Mouse (Mus musculus): ENCODE results near the gene Hoxd4. TPM values are rescaled to one million over a fixed set of nuclear protein-coding genes. Genes with fewer than 3 reads are reported as not detected.

The Hoxd4 gene
- polyA plus RNA-seq, 1 experiment from 2014 or later: 0.39 TPM

DNA sequence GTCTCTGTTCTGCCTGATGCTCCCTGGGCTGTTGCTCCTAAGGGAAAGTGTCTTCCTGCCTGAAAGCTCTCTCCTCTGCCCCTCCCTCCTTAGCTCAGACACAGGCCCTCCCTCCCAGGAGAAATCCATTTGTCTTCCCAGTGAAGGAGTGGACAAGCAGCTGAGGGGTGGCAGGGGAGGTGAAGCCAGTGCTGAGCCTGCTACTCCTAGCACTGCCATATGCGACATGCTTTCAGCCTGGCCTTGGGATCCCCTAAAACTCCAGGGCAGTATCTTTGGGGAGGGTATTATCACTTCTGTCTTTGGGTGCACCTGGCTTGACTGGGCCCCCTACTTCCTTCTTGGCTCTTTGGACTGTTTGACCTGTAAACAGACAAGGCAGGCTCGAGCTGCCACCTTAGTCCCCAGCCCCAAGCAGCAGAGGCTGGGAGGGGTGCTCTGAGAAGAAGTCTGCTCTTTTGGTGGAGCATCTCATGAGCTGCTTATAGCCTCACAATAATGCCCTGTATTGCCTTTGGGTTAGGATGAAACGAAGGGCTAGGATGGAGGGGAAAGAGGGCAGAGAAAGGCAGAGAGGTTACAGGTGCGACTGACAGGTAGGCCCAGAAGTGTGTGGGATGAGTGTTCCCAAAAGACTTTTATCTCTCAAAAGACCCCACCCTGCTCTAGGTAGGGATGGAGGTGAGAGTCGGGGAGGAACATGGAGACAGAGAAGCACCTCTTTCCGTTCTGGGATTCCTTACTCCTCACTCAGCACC lies 34.0 kb downstream of the Hoxd4 start:
- 13% methylated on average over 6 of the region's 6 CpGs for WGBS
- no peak for ATAC-seq (ENCODE audit: insufficient read depth, low FRiP score)
- Histone ChIP-seq H3K36me3 (ENCODE audit: control insufficient read depth, insufficient read depth, low read length) (no peaks in the 10 kb centered on the region), H3K4me1 (ENCODE audit: control insufficient read depth, insufficient read depth, low read length) (0 out of 2 replicates have a peak, but pooled peaks cover 3% of the 10 kb centered on the region), H3K4me2 (ENCODE audit: low read depth, low read length) (no peak overlapping the region), H3K4me3 (replicated peaks; ENCODE audit: low read length) (peak overlapping the region; percentile 9; the same call in 1 of the 2 replicates), H3K27me3 (ENCODE audit: control insufficient read depth, insufficient read depth, low read length) (peaks cover 90% of the 10 kb centered on the region), H3K27ac (ENCODE audit: low read length) (no peak overlapping the region), H3K9me3 (replicated peaks; ENCODE audit: control insufficient read depth, low read length) (no peaks in the 10 kb centered on the region), H3K9ac (ENCODE audit: low read length) (no peak overlapping the region)

DNA sequence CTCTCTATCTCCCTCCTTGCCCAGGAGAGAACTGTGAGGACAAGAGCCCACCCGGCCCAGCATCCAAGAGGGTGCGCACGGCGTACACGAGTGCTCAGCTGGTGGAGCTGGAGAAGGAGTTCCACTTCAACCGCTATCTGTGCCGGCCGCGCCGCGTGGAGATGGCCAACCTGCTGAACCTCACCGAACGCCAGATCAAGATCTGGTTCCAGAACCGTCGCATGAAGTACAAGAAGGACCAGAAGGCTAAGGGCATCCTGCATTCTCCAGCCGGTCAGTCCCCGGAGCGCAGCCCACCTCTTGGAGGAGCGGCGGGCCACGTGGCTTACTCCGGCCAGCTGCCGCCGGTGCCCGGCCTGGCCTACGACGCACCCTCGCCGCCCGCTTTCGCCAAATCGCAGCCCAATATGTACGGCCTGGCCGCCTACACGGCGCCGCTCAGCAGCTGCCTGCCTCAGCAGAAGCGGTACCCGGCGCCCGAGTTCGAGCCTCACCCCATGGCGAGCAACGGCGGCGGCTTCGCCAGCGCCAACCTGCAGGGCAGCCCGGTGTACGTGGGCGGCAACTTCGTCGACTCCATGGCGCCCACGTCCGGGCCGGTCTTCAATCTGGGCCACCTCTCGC lies 34.7 kb downstream of the Hoxd4 start:
- H3K36me3 ChIP-seq (ENCODE audit: control insufficient read depth, insufficient read depth, low read length): no peaks in the 10 kb centered on the region
- 0 out of 2 replicates have a peak, but pooled peaks cover 3% of the 10 kb centered on the region for H3K4me1 ChIP-seq (ENCODE audit: control insufficient read depth, insufficient read depth, low read length)
- H3K27ac ChIP-seq (ENCODE audit: low read length): no peak overlapping the region
- H3K27me3 ChIP-seq (ENCODE audit: control insufficient read depth, insufficient read depth, low read length): peaks cover 90% of the 10 kb centered on the region
- peak overlapping the region; percentile 21 for H3K4me2 ChIP-seq (ENCODE audit: low read depth, low read length)
- WGBS: 3% methylated on average over 58 of the region's 58 CpGs
- ATAC-seq (ENCODE audit: insufficient read depth, low FRiP score): no peak
- peak overlapping the region; percentile 9; the same call in 1 of the 2 replicates for H3K4me3 ChIP-seq (replicated peaks; ENCODE audit: low read length)
- peak overlapping the region; percentile 36; the same call in 1 of the 2 replicates for H3K9ac ChIP-seq (ENCODE audit: low read length)
- no peaks in the 10 kb centered on the region for H3K9me3 ChIP-seq (replicated peaks; ENCODE audit: control insufficient read depth, low read length)

DNA sequence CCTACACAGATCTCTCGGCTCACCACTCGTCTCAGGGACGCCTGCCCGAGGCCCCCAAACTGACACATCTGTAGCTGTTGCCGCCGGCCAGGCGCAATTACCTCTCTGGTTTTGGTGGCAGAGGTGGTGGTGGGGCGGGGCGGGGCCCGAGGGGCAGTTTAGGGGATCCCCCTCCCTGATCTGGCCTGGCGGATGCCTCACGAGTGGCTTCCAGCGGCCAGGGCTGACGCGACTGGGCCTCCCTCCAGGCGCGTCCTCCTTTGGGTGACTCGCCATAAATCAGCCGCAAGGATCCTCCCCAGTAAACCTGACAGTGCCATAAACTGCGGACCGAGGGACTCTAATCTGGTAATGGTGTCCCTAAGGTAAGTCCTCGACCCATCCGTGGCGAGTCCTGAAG lies 35.3 kb downstream of the Hoxd4 start:
- ATAC-seq (ENCODE audit: insufficient read depth, low FRiP score): no peak
- Histone ChIP-seq H3K9me3 (replicated peaks; ENCODE audit: control insufficient read depth, low read length) (no peaks in the 10 kb centered on the region), H3K27ac (ENCODE audit: low read length) (no peak overlapping the region), H3K36me3 (ENCODE audit: control insufficient read depth, insufficient read depth, low read length) (no peaks in the 10 kb centered on the region), H3K4me2 (ENCODE audit: low read depth, low read length) (no peak overlapping the region), H3K9ac (ENCODE audit: low read length) (peak overlapping the region; percentile 36; the same call in 1 of the 2 replicates), H3K27me3 (ENCODE audit: control insufficient read depth, insufficient read depth, low read length) (peaks cover 90% of the 10 kb centered on the region), H3K4me1 (ENCODE audit: control insufficient read depth, insufficient read depth, low read length) (0 out of 2 replicates have a peak, but pooled peaks cover 3% of the 10 kb centered on the region), H3K4me3 (replicated peaks; ENCODE audit: low read length) (peak overlapping the region; percentile 9; the same call in 1 of the 2 replicates)
- 9% methylated on average over 24 of the region's 24 CpGs for WGBS

DNA sequence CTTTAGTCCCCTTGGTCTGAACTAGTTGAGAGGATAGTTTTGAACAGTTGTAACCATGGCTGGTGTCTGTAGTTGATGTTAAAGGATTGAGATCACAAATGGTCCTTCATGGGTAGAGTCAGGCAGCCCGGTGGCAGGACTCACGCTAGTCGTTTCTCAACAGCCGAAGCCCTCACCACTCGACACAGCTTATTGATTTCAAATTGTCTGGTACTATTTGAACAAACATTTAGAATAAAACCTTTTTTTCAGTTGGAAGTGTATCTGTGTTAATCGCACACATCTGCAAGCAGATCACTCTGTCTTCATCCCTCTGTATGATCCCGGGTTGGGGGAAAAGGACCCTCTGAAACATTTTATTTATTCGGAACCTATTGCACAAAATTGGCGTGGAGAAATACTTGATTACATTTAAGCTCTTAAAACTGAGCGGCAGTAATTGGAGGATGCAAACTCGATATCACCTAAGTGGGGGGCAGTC lies 36.0 kb downstream of the Hoxd4 start:
- H3K27ac ChIP-seq (ENCODE audit: low read length): no peak overlapping the region
- no peaks in the 10 kb centered on the region for H3K9me3 ChIP-seq (replicated peaks; ENCODE audit: control insufficient read depth, low read length)
- H3K27me3 ChIP-seq (ENCODE audit: control insufficient read depth, insufficient read depth, low read length): peaks cover 94% of the 10 kb centered on the region
- no peak overlapping the region for H3K4me2 ChIP-seq (ENCODE audit: low read depth, low read length)
- H3K9ac ChIP-seq (ENCODE audit: low read length): no peak overlapping the region
- 22% methylated on average over 11 of the region's 11 CpGs for WGBS
- H3K4me1 ChIP-seq (ENCODE audit: control insufficient read depth, insufficient read depth, low read length): peaks cover 5% of the 10 kb centered on the region; the same call in 1 of the 2 replicates
- no peak for ATAC-seq (ENCODE audit: insufficient read depth, low FRiP score)
- no peaks in the 10 kb centered on the region for H3K36me3 ChIP-seq (ENCODE audit: control insufficient read depth, insufficient read depth, low read length)
- H3K4me3 ChIP-seq (replicated peaks; ENCODE audit: low read length): 0 out of 2 replicates have a peak overlapping the region, but pooled peaks have one; percentile 5

DNA sequence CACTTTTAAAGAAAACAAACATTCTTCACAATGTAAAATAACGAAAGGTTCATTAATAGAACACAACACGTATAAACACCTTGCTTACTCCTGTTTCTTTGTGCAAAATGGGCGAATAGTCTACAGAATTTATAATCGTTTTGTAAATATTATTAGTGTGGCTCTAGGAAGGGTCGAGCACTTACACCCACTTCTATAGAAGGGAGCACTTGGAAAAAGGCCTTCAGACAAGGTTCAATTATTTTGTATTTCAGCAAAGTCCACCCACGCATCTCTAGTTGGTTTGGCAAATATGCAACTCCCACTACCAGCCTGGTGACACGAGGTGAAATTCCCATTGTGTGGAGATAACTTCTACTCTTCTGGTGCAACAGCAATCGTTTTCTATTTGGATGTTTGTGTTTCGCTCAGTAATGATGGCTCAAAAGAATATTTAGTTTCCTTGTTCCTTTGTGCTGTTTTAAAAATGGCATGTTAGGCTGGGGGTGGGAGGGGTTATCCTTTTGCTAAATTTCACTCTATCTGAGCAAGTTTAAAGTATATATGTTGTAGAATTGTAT lies 36.8 kb downstream of the Hoxd4 start:
- Histone ChIP-seq H3K4me1 (ENCODE audit: control insufficient read depth, insufficient read depth, low read length) (peaks cover 10% of the 10 kb centered on the region; the same call in 1 of the 2 replicates), H3K27ac (ENCODE audit: low read length) (no peak overlapping the region), H3K36me3 (ENCODE audit: control insufficient read depth, insufficient read depth, low read length) (no peaks in the 10 kb centered on the region), H3K4me2 (ENCODE audit: low read depth, low read length) (no peak overlapping the region), H3K27me3 (ENCODE audit: control insufficient read depth, insufficient read depth, low read length) (peaks cover 96% of the 10 kb centered on the region), H3K9ac (ENCODE audit: low read length) (no peak overlapping the region), H3K9me3 (replicated peaks; ENCODE audit: control insufficient read depth, low read length) (no peaks in the 10 kb centered on the region), H3K4me3 (replicated peaks; ENCODE audit: low read length) (no peak overlapping the region)
- ATAC-seq (ENCODE audit: insufficient read depth, low FRiP score): no peak
- WGBS: 18% methylated on average over 9 of the region's 9 CpGs

DNA sequence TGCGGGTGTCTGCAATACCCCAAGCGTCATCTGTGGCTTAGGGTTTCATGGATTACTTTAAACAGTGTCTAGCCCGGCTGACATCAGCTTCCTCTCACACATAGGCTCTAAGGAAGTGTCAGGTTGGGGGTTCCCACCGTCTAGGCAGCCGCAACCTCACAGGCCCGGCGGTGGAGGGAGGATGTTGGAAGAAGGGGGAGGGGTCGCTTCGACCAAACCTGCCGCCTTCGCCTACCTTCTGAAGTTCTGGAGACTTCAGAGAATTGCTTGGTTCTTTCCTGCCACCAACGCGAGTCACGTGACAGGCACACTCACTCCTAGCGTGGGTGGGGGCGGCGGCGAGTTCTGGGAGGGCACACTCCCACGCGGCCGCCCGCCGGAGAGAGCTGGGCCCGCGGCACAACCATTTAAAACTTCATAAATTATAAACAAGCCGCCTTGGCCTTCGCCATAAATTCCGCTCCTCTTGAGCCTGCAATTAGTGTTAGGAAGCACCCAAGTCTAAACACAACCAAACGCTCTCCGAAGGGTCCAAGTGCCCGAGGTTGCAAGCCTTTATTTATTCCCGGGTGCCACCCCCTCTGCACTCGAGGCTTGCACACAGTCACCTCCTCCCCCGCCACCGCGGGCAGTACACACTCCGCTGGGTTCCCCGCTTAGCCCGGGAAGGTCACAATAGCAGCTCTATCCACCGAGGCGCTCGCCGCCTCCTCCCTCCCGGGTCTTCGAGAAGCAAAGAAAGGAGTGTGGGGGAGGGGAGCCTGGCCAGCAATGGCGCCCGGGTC lies 37.8 kb downstream of the Hoxd4 start:
- Histone ChIP-seq H3K4me3 (replicated peaks; ENCODE audit: low read length) (peak overlapping the region; percentile 29), H3K27me3 (ENCODE audit: control insufficient read depth, insufficient read depth, low read length) (peaks cover 96% of the 10 kb centered on the region), H3K4me1 (ENCODE audit: control insufficient read depth, insufficient read depth, low read length) (peaks cover 10% of the 10 kb centered on the region; the same call in 1 of the 2 replicates), H3K36me3 (ENCODE audit: control insufficient read depth, insufficient read depth, low read length) (no peaks in the 10 kb centered on the region), H3K9me3 (replicated peaks; ENCODE audit: control insufficient read depth, low read length) (no peaks in the 10 kb centered on the region), H3K4me2 (ENCODE audit: low read depth, low read length) (peak overlapping the region; percentile 42), H3K9ac (ENCODE audit: low read length) (0 out of 2 replicates have a peak overlapping the region, but pooled peaks have one; percentile 4), H3K27ac (ENCODE audit: low read length) (no peak overlapping the region)
- peak; percentile 66 for ATAC-seq (ENCODE audit: insufficient read depth, low FRiP score)
- WGBS: 1% methylated on average over 47 of the region's 47 CpGs

DNA sequence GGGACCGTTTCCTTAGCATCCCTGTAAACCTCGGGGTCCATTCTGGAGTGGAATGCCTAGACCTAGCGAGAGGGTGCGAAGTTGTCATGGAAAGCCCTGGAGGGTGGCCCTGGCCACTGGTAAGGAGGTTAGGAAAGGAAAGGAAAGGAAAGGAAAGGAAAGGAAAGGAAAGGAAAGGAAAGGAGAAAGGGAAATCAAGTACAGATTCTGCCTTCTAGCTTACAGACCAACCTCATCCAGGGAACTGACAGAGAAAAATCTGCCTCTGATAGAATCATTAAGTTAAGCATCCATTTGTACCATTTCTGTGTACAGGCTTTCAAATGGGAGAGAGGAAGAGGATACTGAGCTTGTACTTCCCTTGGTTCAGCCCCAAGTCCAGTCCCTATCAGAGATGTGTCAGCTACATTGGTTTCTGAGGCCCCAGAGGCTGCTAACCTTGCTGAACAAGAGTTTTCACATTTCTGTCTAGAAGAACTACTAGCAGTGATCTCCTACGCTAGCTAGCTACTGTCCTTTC lies 39.1 kb downstream of the Hoxd4 start:
- H3K4me3 ChIP-seq (replicated peaks; ENCODE audit: low read length): no peak overlapping the region
- no peaks in the 10 kb centered on the region for H3K9me3 ChIP-seq (replicated peaks; ENCODE audit: control insufficient read depth, low read length)
- ATAC-seq (ENCODE audit: insufficient read depth, low FRiP score): no peak
- no peak overlapping the region for H3K27ac ChIP-seq (ENCODE audit: low read length)
- no peak overlapping the region for H3K9ac ChIP-seq (ENCODE audit: low read length)
- no peaks in the 10 kb centered on the region for H3K36me3 ChIP-seq (ENCODE audit: control insufficient read depth, insufficient read depth, low read length)
- peaks cover 91% of the 10 kb centered on the region for H3K27me3 ChIP-seq (ENCODE audit: control insufficient read depth, insufficient read depth, low read length)
- no peak overlapping the region for H3K4me2 ChIP-seq (ENCODE audit: low read depth, low read length)
- 45% methylated on average over 5 of the region's 5 CpGs for WGBS
- peaks cover 10% of the 10 kb centered on the region; the same call in 1 of the 2 replicates for H3K4me1 ChIP-seq (ENCODE audit: control insufficient read depth, insufficient read depth, low read length)

DNA sequence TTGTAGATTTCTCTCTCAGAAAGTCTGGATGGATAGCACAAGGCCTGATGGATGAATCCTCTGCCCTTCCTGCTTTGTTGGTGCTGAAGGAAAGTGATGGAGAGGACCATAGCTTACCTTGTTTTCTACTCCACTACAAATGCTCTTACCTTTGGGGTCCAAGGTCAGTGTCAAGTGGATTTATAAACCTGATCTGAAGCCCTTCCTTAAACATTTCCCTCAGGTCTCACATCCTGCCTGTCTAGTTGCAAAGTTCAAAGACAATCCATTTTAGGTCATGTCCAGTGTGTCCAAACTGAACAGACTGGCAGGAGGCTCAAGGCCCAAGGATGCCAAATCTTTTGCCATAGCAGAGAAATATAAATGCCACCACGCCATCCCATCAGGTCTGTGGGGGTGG lies 40.1 kb downstream of the Hoxd4 start:
- Histone ChIP-seq H3K27ac (ENCODE audit: low read length) (no peak overlapping the region), H3K4me1 (ENCODE audit: control insufficient read depth, insufficient read depth, low read length) (peaks cover 10% of the 10 kb centered on the region; the same call in 1 of the 2 replicates), H3K4me3 (replicated peaks; ENCODE audit: low read length) (no peak overlapping the region), H3K36me3 (ENCODE audit: control insufficient read depth, insufficient read depth, low read length) (no peaks in the 10 kb centered on the region), H3K9me3 (replicated peaks; ENCODE audit: control insufficient read depth, low read length) (no peaks in the 10 kb centered on the region), H3K9ac (ENCODE audit: low read length) (no peak overlapping the region), H3K27me3 (ENCODE audit: control insufficient read depth, insufficient read depth, low read length) (peaks cover 85% of the 10 kb centered on the region), H3K4me2 (ENCODE audit: low read depth, low read length) (no peak overlapping the region)
- WGBS: 77% methylated on average over 1 of the region's 1 CpGs
- ATAC-seq (ENCODE audit: insufficient read depth, low FRiP score): no peak

All from stomach, embryonic 16.5 days (tissue).